Mouse (Mus musculus): ENCODE results near the gene Mapk9.

Gene Mapk9

DNA sequence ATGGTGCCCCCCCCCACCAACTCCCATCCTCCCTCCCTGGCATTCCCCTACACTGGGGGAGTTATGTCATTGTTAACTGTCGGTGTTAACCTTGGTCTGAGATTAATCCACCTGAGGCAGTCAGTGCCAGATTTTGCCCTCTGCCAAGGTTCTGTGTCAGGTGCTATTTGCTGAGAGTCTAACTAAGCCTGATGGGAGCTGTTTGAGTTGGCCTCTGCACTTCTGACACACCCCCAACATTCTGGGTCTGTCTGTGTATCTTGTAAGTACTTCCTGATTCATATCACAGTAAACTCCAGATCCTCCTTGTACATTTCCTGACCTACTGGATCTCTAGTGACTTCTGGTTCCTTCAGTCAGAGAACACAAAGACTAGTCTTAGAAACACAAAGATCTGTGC lies 5.9 kb upstream of the Mapk9 start:
- no peak for DNase-seq (ENCODE audit: low spot score in 2 of 2)

DNA sequence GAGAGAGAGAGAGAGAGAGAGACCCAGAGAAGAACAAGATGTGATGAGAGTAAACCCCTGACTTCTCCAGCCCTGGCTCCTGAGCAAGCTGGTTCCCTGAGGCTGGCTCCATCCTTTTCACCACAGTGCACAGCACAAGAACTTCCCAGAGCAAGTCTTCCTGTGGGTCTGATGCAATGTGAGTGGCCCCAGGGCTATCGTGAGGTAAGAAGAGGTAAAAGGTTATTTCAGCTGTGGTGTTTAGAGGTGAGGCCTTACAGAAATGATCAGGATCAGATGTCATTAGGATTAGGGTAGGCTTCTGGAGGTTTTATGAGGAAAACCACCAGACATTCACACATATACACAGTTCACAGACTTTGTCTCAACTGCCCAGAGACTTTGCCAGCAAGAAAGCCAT lies 4.7 kb upstream of the Mapk9 start:
- DNase-seq (ENCODE audit: low spot score in 2 of 2), result no peak

- no peak for DNase-seq (ENCODE audit: low spot score in 2 of 2)
Measured at GRCm38 (mm10) chr11:49842718-49843117, 3.8 kb upstream of the Mapk9 start.

DNA sequence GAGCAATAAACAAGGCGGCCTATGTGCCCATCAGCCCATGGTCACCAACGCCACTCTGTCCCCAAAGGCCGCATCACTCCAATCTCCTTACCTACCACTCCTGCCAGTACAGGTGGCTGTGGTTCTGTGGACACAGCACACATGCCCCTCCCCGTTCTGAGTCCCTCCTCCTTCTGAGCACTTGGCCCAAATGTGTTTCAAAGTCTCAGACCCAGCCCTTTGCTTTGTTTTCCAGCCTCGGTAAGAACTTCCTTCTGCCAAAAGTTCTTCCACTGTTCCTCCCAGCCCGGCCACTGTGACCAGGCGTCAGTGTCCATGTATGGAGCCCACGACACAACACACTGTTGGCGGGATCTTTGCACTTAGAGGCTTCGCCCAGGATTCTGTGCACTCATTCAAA lies 2.2 kb upstream of the Mapk9 start:
- DNase-seq (ENCODE audit: low spot score in 2 of 2), result no peak

DNA sequence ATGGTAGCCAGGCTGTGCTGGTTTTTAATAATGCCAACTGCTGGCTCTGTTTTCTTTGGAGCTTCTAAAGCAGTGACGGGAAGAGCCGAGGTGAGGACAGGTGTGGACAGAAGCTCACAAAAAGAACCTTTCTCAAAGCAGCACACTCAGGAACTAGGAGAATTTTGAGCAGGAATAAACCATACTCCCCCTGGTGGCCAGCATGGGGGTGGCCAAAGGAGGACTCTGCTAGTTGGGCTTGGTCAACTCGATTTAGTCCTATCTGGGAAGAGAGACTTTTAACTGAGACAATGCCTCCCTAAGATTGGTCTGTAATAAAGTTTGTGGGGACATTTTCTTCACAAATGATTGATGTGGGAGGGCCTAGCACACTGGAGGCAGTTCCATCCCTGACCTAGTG lies 1.6 kb upstream of the Mapk9 start:
- DNase-seq (ENCODE audit: low spot score in 2 of 2), result peak; percentile 62 to 79

GRCm38 (mm10) chr11:49845958-49846357 lies 593 bp upstream of the Mapk9 start:
- no peak for DNase-seq (ENCODE audit: low spot score in 2 of 2)

- peak in 1 of 2 experiments; percentile 36 for DNase-seq (ENCODE audit: low spot score in 2 of 2)
Measured at GRCm38 (mm10) chr11:49847071-49847810, 690 bp downstream of the Mapk9 start.

DNA sequence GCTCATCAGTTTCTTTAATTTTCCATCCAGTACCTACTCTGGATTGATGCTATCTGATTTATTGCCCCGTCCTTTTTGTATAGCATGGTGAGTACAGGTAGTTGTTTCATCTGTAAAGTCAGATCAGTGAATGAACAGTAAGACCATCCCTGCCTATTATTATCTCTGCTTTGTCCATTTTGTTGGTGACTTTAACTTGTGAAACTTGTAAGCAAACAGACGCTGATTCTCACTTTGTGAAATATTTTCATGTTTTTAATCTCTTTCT lies 1.2 kb downstream of the Mapk9 start:
- no peak for DNase-seq (ENCODE audit: low spot score in 2 of 2)

DNA sequence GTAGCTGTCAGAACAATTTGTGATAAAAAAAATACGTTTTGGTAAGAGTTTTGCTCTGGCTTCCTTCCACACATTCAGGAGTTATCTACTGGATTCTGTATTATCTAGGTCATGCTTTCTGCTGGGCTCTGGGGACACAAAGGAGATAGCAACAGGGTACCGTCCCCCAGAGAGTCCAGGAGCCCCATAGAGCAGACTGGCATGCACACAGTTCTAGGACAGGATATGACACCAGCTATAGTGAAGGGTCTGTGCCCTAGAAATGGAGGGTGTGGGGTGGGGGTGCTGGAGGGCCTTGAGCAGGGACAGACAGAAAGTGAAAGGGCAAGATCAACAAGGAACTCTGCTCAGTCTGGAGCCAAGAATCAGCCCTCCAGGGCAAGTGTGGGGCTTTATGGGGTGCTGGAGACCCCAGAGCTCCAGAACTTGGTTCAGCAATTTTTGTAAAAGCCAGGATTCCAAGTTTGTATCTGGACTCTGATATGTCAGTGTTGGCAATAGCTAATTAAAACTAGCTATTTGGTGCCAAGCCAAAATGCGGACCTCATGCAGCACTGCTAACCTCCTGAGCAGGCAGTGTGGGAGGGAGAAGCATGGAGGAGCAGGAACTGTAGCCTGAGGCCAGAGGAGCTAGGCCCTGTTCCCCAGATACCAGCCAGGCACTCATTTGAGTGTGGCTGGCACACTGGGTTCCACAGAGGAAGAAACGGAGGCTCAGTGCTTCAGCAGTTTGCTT lies 1.7 kb downstream of the Mapk9 start:
- DNase-seq (ENCODE audit: low spot score in 2 of 2), result no peak

GRCm38 (mm10) chr11:49850331-49850730 lies 3.8 kb downstream of the Mapk9 start:
- no peak for DNase-seq (ENCODE audit: low spot score in 2 of 2)

DNA sequence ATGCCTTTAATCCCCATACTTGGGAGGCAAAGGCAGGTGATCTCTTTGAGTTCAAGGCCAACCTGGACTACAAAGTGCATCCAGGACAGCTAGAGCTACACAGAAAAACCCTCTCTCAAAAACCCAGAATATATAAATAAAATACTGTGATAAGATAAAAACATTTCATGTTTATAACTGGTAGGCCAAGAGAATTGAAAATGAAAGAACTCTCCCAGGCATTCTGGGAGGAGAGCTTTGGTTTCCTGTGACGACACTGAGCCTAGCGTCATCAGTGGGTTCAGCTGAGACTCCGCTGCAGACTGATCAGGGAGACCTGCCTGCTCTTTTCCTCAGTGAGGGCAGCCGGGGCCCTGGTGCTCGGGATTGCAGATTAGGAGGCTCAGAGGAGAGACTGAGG lies 8.6 kb downstream of the Mapk9 start:
- no peak for DNase-seq (ENCODE audit: low spot score in 2 of 2)

GRCm38 (mm10) chr11:49861139-49861538 lies 14.6 kb downstream of the Mapk9 start:
- no peak for DNase-seq (ENCODE audit: low spot score in 2 of 2)

DNA sequence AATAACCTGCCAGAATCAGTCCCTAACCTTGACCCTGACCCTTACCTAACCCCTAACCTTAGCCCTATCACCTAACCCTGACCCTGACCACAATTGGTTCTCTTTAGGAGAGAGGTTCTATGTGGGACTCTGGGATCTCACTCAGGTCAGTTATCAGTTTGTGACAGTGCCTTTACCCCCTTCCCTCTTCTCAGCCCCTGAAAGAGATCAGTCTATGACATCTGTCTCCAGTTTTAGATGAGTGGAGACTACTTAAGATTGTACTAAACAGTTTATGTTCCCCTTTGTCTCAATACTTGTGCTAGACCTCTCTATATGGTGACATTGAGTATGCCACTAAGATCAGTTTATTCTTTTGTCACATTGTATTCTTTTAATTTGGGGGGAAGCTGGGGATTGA lies 17.4 kb downstream of the Mapk9 start:
- no peak for DNase-seq (ENCODE audit: low spot score in 2 of 2)

DNA sequence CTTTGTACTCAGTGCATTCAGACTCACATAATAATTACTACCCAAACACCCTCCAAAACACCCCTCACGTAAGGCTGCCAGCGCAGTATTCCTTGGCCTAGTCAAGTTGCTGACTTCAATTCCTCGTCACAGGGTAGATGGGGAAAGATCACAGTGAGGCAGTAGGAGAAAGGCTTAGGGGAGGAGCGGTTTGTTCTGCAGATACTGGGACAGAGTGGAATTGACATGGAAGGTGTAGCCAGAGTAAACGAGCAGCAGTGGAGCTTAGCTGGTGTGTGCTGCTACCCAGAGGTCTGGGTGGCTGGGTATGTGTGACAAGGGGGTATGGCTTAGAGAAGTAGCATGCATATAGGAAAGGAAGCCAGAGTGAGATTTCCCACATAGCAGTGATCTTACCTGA lies 20.8 kb downstream of the Mapk9 start:
- DNase-seq (ENCODE audit: low spot score in 2 of 2), result no peak

DNA sequence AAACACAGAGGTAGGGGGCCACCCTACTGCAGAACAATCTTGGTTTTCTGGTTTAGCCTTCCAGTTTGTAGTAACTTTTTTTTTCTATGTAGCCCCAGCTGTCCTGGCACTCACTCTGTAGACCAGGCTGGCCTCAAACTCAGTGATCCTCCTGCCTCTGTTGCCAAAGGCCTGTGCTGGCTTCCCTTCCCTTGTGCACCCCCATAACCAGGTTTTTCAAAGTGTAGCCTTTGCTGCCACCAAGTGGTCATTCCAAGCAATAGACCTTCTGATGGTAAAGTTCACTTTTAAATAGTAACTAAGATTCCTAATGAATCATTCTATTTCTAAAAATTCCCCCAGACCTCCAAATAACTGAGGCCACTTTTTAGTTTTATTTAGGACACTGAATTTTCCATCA lies 23.2 kb downstream of the Mapk9 start:
- DNase-seq (ENCODE audit: low spot score in 2 of 2), result peak in 1 of 2 experiments; percentile 61

DNA sequence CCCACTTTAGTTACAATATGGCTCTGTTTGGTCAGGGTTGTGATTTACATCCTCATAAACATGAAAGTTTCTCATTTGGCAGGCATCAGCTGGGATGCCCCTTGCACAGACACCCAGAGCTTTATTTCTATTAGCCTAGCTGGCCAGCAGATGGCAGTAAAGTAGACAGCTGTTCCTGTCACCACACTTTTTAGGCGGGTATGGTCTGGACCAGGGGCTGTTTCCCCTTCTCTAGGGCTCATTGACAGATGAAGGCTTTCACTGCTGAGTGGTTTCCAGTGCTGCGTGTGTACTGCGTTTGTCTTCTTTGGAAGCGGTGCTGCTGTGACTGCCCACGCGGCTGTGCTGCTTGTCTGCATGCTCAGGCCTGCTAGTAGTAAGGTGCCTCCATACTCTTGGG lies 25.4 kb downstream of the Mapk9 start:
- DNase-seq (ENCODE audit: low spot score in 2 of 2), result peak; percentile 24 to 66

- DNase-seq (ENCODE audit: low spot score in 2 of 2), result peak in 1 of 2 experiments; percentile 31
Measured at GRCm38 (mm10) chr11:49872779-49873178, 26.2 kb downstream of the Mapk9 start.

- no peak for DNase-seq (ENCODE audit: low spot score in 2 of 2)
Measured at GRCm38 (mm10) chr11:49876948-49877817, 30.6 kb downstream of the Mapk9 start.

GRCm38 (mm10) chr11:49879950-49880642 lies 33.5 kb downstream of the Mapk9 start:
- DNase-seq (ENCODE audit: low spot score in 2 of 2), result no peak

- no peak for DNase-seq (ENCODE audit: low spot score in 2 of 2)
Measured at GRCm38 (mm10) chr11:49883394-49883793, 36.8 kb downstream of the Mapk9 start.

DNA sequence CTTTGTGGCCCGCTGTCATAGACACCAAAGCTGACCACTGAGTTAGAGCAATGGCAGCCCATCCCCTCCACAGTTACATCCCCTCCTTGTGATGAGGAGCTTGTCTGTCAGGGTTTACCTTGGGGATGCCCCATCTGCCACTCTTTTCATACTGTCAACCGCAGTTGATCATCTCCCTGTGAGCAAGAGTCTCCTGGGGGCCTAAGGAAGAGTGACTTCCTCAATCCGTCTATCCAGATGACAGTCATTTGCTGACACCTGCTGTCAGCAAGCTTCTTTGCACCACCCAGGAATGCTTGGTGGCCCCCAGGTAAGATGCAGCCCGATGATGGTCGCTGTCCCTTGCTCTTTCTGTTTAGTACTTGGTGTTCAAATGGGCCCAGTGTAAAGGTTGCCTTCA lies 41.9 kb downstream of the Mapk9 start:
- no peak for DNase-seq (ENCODE audit: low spot score in 2 of 2)

DNA sequence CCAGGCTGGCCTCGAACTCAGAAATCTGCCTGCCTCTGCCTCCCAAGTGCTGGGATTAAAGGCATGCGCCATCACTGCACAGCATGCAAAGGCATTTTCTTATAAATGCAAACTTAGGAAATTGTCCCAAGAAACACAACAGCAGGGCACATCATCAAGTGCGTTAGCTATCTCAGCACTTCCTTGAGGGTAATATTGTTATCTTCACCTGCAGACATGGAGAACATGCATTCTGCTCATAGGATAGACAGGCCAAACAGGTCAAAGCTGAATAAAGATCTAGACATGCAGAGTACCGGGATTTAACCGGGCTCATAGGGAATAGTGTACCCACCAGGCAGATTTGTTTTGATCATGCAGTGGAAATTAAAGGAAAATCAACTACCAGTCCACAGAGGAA lies 45.4 kb downstream of the Mapk9 start:
- no peak for DNase-seq (ENCODE audit: low spot score in 2 of 2)

Measured in spleen, postnatal 10 days (tissue).